Mouse (Mus musculus) lung, adult 2 months (tissue): ENCODE measurements around the gene Gramd1a.

Experiments used
- CTCF ChIP-seq: fragments of 200-500 bp; IDR thresholded peaks from 2 replicates; pipeline ENCODE4 v1.5.1; 2011; ENCODE audit warnings: mild to moderate bottlenecking, low read length, control low read depth; ENCODE audit not compliant: insufficient read depth
- POLR2A ChIP-seq: fragments of 200-500 bp; IDR thresholded peaks from 2 replicates; pipeline ENCODE4 v1.6.1; 2011; ENCODE audit warnings: low read depth, mild to moderate bottlenecking, control low read depth, low read length, borderline replicate concordance; ENCODE audit errors: extremely low read depth

- no peak for TF ChIP-seq POLR2A
- no peak for TF ChIP-seq CTCF
These were observed 5.1 kb upstream of the Gramd1a start for GRCm38 (mm10) chr7:31160763-31161162.
